Mouse (Mus musculus): ENCODE measurements at regions not wholly inside any gene's neighbourhood (a gene's known extent, or its start where the extent isn't known, plus 50 kb on each side); places are given as distances from the start of the nearest gene placed in this dataset.
A peak's percentile ranks its signal among the peaks of the same experiment; 100 is the strongest.

GRCm38 (mm10) chr16:24077428-24077827 lies 88.8 kb upstream of the Bcl6 start:
- no peaks in the 10 kb centered on the region for H3K27me3 ChIP-seq (replicated peaks)
- WGBS: 67% methylated on average over 2 of the region's 2 CpGs
- no peaks in the 10 kb centered on the region for H3K36me3 ChIP-seq
- ATAC-seq (ENCODE audit: insufficient read depth, low FRiP score, low read depth): no peak
- H3K4me1 ChIP-seq: no peaks in the 10 kb centered on the region
- H3K9ac ChIP-seq: no peak overlapping the region
- H3K9me3 ChIP-seq: no peaks in the 10 kb centered on the region
- no peak overlapping the region for H3K4me2 ChIP-seq
- H3K4me3 ChIP-seq (replicated peaks): no peak overlapping the region
- H3K27ac ChIP-seq: no peak overlapping the region

DNA sequence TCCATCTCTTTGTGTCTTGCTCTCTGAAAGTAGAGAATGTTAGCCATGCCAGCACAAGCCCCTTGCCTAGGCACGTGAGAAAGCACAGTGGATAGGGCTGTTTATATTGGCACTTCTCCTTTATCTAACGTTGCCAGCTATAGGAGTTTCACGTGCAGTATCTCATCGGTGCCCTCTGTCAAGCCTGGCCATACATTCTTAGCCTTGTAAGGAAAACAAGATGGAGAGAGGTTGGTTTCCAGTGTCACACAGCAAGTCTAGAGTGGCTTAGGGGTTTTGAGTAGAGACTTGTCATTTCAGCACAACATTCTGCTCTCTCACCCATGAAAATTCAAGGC lies 88.1 kb upstream of the Bcl6 start:
- no peak for ATAC-seq (ENCODE audit: insufficient read depth, low FRiP score, low read depth)
- H3K9ac ChIP-seq: no peak overlapping the region
- H3K27ac ChIP-seq: no peak overlapping the region
- H3K4me1 ChIP-seq: no peaks in the 10 kb centered on the region
- no peak overlapping the region for H3K4me3 ChIP-seq (replicated peaks)
- H3K27me3 ChIP-seq (replicated peaks): no peaks in the 10 kb centered on the region
- no peak overlapping the region for H3K4me2 ChIP-seq
- no peaks in the 10 kb centered on the region for H3K36me3 ChIP-seq
- 69% methylated on average over 4 of the region's 4 CpGs for WGBS
- no peaks in the 10 kb centered on the region for H3K9me3 ChIP-seq

- no peak overlapping the region for H3K4me2 ChIP-seq
- no peaks in the 10 kb centered on the region for H3K9me3 ChIP-seq
- no peak for ATAC-seq (ENCODE audit: insufficient read depth, low FRiP score, low read depth)
- no peaks in the 10 kb centered on the region for H3K4me1 ChIP-seq
- no peak overlapping the region for H3K27ac ChIP-seq
- no peak overlapping the region for H3K9ac ChIP-seq
- H3K36me3 ChIP-seq: no peaks in the 10 kb centered on the region
- WGBS: 74% methylated on average over 4 of the region's 4 CpGs
- H3K27me3 ChIP-seq (replicated peaks): no peaks in the 10 kb centered on the region
- H3K4me3 ChIP-seq (replicated peaks): no peak overlapping the region
Measured at GRCm38 (mm10) chr16:24076109-24076798, 87.6 kb upstream of the Bcl6 start.

GRCm38 (mm10) chr16:24073613-24074244 lies 85.1 kb upstream of the Bcl6 start:
- H3K4me2 ChIP-seq: no peak overlapping the region
- H3K27ac ChIP-seq: no peak overlapping the region
- no peaks in the 10 kb centered on the region for H3K36me3 ChIP-seq
- H3K9ac ChIP-seq: no peak overlapping the region
- ATAC-seq (ENCODE audit: insufficient read depth, low FRiP score, low read depth): no peak
- H3K27me3 ChIP-seq (replicated peaks): no peaks in the 10 kb centered on the region
- no peaks in the 10 kb centered on the region for H3K9me3 ChIP-seq
- no peak overlapping the region for H3K4me3 ChIP-seq (replicated peaks)
- no peaks in the 10 kb centered on the region for H3K4me1 ChIP-seq
- 79% methylated on average over 8 of the region's 8 CpGs for WGBS

- 64% methylated on average over 6 of the region's 6 CpGs for WGBS
- no peaks in the 10 kb centered on the region for H3K4me1 ChIP-seq
- H3K27me3 ChIP-seq (replicated peaks): no peaks in the 10 kb centered on the region
- no peak overlapping the region for H3K4me3 ChIP-seq (replicated peaks)
- no peak overlapping the region for H3K27ac ChIP-seq
- no peaks in the 10 kb centered on the region for H3K36me3 ChIP-seq
- H3K9ac ChIP-seq: no peak overlapping the region
- H3K4me2 ChIP-seq: no peak overlapping the region
- no peaks in the 10 kb centered on the region for H3K9me3 ChIP-seq
- no peak for ATAC-seq (ENCODE audit: insufficient read depth, low FRiP score, low read depth)
Measured at GRCm38 (mm10) chr16:24073065-24073464, 84.4 kb upstream of the Bcl6 start.

GRCm38 (mm10) chr16:24069411-24069810 lies 80.8 kb upstream of the Bcl6 start:
- no peak overlapping the region for H3K4me3 ChIP-seq (replicated peaks)
- H3K4me2 ChIP-seq: no peak overlapping the region
- no peak for ATAC-seq (ENCODE audit: insufficient read depth, low FRiP score, low read depth)
- no peaks in the 10 kb centered on the region for H3K4me1 ChIP-seq
- 76% methylated on average over 5 of the region's 5 CpGs for WGBS
- no peak overlapping the region for H3K9ac ChIP-seq
- no peaks in the 10 kb centered on the region for H3K9me3 ChIP-seq
- H3K27me3 ChIP-seq (replicated peaks): no peaks in the 10 kb centered on the region
- no peak overlapping the region for H3K27ac ChIP-seq
- H3K36me3 ChIP-seq: no peaks in the 10 kb centered on the region

DNA sequence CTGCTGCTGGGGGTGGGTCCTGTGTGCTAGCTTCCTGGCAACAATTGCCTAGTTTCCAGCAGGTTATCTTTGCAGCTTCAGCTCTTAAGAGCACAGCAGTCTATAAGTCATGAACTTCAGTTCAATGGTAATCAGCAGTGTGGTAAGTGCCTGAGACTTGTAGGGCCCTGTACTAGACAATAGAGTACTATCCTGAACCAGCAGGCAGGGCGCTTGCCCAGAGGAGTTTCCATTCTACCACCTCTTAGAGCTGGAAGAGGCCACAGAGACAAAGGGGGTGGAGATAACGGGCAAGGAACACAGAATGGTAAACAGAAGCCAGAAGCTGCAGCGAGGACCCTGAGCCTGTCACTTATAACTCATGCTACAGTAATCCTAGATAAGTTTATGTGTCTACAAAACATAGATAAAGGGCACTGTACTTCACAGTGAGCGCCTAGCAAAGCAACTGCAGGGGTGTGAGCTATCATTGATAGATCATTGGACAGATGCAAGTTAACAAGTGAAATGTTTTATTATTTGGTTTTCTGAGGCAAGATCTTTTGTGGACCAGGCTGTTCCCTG lies 79.7 kb upstream of the Bcl6 start:
- 37% methylated on average over 4 of the region's 4 CpGs for WGBS
- no peak for ATAC-seq (ENCODE audit: insufficient read depth, low FRiP score, low read depth)

GRCm38 (mm10) chr16:24062314-24062713 lies 73.7 kb upstream of the Bcl6 start:
- Histone ChIP-seq H3K9me3 (no peaks in the 10 kb centered on the region), H3K9ac (no peak overlapping the region), H3K27ac (no peak overlapping the region; the same call in 1 of the 2 replicates), H3K4me2 (no peak overlapping the region), H3K36me3 (no peaks in the 10 kb centered on the region), H3K4me3 (replicated peaks) (no peak overlapping the region), H3K27me3 (replicated peaks) (no peaks in the 10 kb centered on the region), H3K4me1 (peaks cover 10% of the 10 kb centered on the region)
- no peak for ATAC-seq (ENCODE audit: insufficient read depth, low FRiP score, low read depth)
- WGBS: 61% methylated on average over 5 of the region's 5 CpGs

More for the DNA sequence above, 79.7 kb upstream of the Bcl6 start:
- H3K9me3 ChIP-seq: no peaks in the 10 kb centered on the region
- no peaks in the 10 kb centered on the region for H3K27me3 ChIP-seq (replicated peaks)
- H3K36me3 ChIP-seq: no peaks in the 10 kb centered on the region
- no peak overlapping the region for H3K4me3 ChIP-seq (replicated peaks)
- no peaks in the 10 kb centered on the region for H3K4me1 ChIP-seq
- H3K27ac ChIP-seq: no peak overlapping the region
- H3K9ac ChIP-seq: no peak overlapping the region
- H3K4me2 ChIP-seq: no peak overlapping the region

GRCm38 (mm10) chr16:24061496-24061895 lies 72.8 kb upstream of the Bcl6 start:
- Histone ChIP-seq H3K27me3 (replicated peaks) (no peaks in the 10 kb centered on the region), H3K9me3 (no peaks in the 10 kb centered on the region), H3K36me3 (no peaks in the 10 kb centered on the region), H3K9ac (no peak overlapping the region), H3K4me3 (replicated peaks) (no peak overlapping the region), H3K4me1 (peaks cover 17% of the 10 kb centered on the region), H3K4me2 (no peak overlapping the region), H3K27ac (no peak overlapping the region)
- no peak for ATAC-seq (ENCODE audit: insufficient read depth, low FRiP score, low read depth)
- 60% methylated on average over 4 of the region's 4 CpGs for WGBS

GRCm38 (mm10) chr16:24059090-24059600 lies 70.5 kb upstream of the Bcl6 start:
- Histone ChIP-seq H3K27ac (0 out of 2 replicates have a peak overlapping the region, but pooled peaks have one; percentile 35), H3K4me2 (no peak overlapping the region), H3K4me3 (replicated peaks) (no peak overlapping the region), H3K9me3 (no peaks in the 10 kb centered on the region), H3K4me1 (peaks cover 21% of the 10 kb centered on the region), H3K36me3 (no peaks in the 10 kb centered on the region), H3K9ac (no peak overlapping the region), H3K27me3 (replicated peaks) (no peaks in the 10 kb centered on the region)
- WGBS: 50% methylated on average over 4 of the region's 4 CpGs
- ATAC-seq (ENCODE audit: insufficient read depth, low FRiP score, low read depth): no peak

GRCm38 (mm10) chr16:24056885-24057531 lies 68.4 kb upstream of the Bcl6 start:
- Histone ChIP-seq H3K4me3 (replicated peaks) (no peak overlapping the region), H3K27ac (peak overlapping the region; percentile 73), H3K4me2 (0 out of 2 replicates have a peak overlapping the region, but pooled peaks have one; percentile 22), H3K9ac (no peak overlapping the region), H3K27me3 (replicated peaks) (no peaks in the 10 kb centered on the region), H3K36me3 (no peaks in the 10 kb centered on the region), H3K4me1 (peaks cover 21% of the 10 kb centered on the region), H3K9me3 (no peaks in the 10 kb centered on the region)
- 24% methylated on average over 11 of the region's 11 CpGs for WGBS
- peak; percentile 84 for ATAC-seq (ENCODE audit: insufficient read depth, low FRiP score, low read depth)
